Mouse (Mus musculus) liver, adult (tissue): ENCODE measurements around the gene Sost.

Source experiments
- GATA4 ChIP-seq: IDR thresholded peaks from 2 replicates; pipeline ENCODE4 v1.6.1; 2014; ENCODE audit warnings: mild to moderate bottlenecking, low read length; ENCODE audit not compliant: insufficient replicate concordance

The Sost gene

DNA sequence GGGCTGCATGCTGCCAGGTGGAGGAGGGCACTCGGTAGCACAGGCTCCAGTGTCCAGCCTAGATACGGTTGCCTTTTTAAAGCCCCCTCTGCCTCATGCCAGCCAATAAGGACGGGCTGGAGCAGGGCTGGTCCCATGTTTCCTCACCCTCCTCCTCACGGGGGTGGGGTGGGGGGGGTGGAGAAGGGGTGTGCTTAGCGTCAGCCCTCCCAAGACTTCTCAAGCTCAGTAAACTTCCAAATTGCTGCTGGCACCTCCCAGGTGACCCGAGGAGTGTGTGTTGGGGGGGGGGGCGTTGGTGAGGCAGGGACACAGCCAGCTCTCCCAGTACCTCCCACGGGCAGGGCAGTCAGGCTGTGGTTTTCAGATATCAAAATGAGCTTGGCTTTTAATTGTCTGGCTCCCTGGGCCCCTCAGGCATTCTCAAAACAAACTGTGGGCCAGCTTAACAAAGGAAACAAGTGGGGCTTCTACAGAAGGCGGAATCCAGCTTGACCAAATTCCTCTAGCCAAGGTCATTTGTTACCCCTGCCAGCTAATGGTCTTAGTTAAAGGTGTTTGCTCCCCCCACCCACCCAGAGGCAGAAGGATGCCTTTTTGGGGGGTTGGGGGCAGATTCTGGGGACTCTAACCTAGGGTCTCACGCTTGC lies at the start of gene Sost:
Sost (minus strand) TSS at position 51 of the 650 bp plus-strand sequence.
- no peak for TF ChIP-seq GATA4

DNA sequence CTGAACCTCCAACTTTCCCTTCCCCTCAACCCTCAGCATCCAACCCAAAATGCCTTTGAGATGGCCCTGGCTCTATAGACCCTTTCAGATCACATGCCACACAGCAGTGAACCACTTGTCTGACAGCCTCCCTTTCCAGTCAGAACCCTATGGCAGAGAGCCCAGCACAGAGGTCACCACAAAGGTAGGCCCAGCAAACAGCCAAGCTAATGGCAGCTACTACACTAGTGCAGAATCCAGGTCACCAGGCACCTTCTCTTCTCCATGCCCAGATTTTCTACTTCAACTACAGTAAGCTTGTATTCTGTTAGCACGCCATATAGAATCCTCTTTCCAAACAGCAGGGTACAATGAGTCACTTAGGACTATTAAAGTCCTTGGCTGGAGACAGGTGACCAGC lies 49.3 kb upstream of the Sost start:
- no peak for TF ChIP-seq GATA4

DNA sequence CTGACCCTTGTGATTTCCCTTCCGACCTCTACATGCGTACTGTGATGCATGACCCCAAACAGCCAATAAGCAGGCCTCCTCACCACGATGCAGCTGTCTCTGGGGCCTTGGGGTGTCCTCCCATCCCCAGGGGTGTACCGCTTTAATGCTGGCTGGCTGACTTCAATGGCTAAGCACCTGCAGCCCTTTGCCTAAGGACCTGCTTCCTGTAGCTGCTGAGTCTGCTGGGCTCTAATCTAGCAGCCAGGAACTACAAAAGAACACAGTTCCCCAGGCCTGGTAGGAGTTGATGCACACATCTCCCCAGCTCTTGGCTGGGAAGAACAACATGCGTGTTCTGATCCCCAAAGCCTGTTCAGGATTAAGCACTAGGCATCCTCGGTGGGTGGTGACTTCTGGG lies 48.7 kb upstream of the Sost start:
- TF ChIP-seq GATA4, result no peak

DNA sequence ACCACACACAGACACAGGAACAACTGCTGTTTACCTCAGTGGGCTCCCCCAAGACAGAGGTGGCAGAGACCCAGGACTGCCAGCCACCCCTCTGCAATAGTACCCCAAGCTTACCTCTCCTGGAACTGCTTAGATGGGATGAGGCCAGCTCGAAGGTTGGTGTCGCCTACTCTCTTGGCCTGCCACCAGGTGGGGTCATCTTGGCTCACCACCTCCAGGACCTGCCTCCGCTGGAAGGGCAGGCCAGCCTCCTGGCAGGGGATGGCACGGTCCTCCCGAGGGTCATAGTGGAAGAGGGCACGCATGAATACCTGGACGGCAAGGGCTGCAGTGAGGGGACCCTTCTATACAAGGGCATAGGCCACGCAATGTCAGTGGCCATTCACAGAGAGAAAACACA lies 46.4 kb upstream of the Sost start:
- no peak for TF ChIP-seq GATA4

DNA sequence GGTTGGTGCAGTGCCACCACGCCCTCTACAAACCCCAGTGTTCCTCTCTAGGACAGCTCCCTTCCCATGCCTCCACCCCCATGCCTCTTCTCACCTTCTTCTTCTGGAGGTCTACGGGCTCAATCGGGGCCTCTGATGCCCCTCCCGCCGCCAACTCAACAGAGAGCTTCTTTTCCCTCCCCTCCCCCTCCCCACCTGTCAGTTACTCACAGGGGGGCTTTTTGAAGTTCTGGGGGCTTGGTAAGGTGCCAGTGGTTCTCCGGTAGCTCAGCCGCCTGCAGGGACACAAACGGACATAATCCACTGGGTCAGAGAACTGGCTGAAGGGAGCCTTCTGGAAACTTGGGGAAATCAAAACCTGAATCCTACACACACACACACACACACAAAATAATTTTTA lies 44.7 kb upstream of the Sost start:
- no peak for TF ChIP-seq GATA4

DNA sequence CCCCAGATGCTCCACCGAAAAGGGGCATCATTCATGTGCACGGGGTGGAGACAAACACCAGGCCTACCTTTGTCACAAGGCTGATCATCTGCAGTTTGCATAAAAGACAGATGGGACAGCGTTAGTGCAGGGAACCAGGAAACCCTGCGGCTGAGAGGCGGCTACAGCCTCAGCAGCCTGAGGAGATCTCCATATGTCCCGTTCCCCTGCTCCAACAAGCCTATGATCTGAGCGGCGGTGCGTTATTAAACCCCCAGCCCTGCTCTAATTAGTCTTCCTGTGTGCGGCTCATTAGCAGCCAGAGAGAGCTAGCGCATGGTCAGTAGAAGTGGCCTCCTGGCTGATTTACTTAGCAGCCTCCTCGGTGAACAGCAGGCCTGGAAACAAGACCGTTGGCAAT lies 43.3 kb upstream of the Sost start:
- TF ChIP-seq GATA4, result no peak

DNA sequence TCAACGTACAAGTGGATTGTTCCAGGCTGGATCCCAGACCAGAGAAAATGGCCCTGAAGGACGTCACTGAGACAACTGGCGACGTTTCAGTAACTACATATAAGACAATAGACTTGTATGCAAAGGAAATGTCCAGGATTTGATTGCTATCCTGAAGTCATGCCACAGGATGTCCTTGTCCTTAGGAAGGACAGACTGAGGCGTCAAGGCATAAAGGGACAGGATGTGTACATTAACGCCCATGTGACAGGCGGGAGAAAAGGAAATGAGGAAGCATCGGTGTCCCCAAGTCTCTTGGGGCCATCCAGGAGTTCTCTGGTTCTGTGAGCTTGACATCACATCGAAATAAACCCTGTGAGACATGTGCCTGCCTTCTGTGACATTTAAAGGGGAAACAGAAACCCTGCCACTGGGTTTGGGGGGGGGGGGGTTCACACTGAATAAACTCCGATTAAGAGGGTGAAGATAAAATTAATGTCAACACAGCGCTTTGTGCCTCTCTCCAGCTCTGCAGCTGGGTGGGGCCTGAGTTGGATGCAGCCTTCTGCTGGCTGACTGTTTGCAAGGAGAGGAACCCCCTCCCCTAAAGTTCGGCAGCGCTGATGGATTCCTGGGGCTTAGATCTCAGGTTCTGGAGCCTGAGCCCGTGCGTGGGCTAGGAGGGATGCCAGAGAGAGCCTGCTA lies 42.3 kb upstream of the Sost start:
- no peak; the same call in 1 of the 2 replicates for TF ChIP-seq GATA4

DNA sequence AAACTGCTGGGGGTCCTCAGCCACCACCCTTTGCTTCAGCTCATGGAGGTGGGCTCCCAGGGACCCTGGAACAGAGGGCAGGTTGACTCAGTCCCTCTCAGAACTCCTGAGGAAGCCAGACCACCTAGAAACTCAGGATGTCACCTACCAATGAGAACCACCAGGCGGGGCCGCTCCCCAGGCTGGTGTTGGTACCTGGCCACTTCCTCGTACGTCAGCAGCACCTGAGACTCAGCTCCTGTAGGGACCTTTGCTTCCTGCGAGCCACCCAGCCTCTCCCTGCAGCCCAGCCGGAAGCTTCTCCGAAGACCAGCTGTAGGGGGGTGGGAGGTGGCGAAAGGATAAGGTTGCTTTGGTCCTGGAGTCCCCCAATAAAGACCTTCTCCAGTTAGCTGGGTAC lies 41.6 kb upstream of the Sost start:
- no peak for TF ChIP-seq GATA4

DNA sequence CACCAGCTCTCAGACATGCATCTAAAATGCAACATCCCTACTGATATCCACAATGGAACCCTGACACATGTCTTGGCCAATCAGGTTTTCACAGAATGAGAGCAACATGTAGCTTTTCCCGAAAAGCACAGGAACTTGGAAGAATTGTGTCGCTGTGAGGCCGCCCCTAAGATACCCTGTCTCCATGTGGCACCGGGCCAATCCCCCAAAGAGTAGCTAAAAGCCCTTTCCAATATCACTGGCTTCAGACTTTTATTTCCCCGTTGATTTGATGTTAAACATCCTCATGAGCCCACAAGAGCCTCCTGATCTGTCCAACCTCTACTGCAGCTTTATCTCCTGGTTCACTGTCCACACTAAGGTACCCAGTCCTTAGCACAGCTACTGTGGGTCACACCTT lies 39.9 kb upstream of the Sost start:
- no peak for TF ChIP-seq GATA4

DNA sequence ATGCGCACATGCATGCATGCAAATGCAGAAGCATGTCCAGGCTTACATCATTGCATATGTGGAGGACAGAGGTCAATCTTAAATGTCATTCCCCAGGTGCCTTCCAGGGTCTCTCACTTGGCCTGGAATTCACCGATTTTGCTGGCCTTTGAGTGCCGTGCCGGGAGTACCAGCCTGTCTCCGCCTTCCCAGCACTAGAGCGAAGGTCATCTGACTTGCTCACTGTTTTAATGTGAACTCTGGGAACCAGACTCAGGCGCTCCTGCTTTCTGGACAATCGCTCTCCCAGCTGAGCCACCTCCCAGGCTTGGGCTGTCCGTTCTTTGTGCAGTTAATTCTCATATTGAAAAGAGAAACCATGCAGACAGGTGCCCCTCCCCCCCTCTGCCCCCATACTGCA lies 39.5 kb upstream of the Sost start:
- no peak for TF ChIP-seq GATA4

DNA sequence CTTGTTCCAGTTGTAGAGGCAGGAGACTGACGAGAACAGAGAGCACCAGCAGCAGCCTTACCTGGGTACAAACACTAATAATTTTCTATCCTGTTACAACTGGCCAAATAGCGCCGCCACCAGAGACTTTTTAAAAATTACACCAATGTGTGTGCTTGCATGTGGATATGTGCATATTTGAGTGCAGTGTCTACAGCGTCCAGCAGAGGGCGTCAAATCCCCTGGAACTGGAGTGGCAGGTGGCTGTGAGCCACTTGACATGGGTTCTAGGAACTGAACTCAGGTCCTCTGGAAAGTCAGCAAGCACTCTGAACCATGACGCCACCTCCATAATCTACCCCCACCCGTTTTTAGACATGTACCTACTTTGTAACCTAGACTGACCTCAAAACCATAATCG lies 37.4 kb upstream of the Sost start:
- no peak for TF ChIP-seq GATA4

DNA sequence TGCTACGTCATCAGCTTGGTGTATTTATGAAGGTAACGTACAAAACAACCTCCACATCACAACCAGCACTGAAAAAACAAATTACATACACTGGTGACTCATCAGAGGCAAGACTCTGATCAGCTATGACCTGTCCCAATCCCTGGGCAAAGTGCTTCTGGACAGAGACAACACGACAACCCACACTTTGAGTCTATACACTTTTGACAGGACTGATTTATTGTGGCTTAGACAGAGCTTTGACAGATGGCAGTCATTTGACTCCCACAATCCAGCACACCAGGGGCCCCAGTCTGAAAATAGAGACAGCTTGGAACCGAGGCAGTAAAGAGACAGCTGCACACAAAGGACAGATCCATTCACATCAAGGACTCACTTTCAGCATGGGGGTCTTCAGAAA lies 32.7 kb upstream of the Sost start:
- TF ChIP-seq GATA4, result no peak

DNA sequence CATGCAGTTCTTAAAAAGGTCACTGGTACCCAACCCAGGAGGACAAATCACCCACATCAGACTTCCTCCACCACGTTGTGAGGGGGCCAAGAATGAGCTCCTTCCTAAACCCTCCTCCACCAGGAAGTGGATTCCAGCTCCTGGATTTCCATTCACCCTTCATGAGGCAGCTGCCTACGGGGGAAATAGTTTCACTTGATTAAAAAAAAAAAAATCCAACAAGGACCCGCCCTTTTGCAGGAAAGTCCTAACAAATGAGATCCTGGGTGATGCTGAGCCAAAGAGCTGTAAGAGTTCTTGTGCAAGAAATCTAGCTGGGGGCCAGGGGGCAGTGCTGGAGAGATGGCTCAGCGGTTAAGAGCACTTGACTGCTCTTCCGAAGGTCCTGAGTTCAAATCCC lies 31.4 kb upstream of the Sost start:
- no peak for TF ChIP-seq GATA4

DNA sequence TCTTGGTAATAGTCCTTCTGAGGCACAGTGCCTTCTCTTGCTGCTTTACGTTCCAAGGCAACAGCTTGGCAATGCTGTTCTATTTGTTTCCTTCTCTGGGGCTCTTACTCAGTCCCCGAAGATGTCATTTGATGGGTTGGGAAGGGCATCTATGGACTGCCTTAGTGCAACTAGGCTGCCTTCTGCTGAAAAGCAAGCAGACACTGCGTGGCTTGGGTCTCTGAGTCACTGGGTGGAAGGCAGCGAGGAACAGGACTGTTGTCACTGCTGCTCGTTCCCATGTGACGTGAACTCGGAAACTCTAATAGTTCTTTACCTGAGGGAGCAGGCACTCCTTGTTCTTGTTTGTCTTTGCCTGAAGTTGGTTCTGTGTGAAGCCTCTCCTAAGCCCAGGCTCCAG lies 29.1 kb upstream of the Sost start:
- TF ChIP-seq GATA4, result no peak

DNA sequence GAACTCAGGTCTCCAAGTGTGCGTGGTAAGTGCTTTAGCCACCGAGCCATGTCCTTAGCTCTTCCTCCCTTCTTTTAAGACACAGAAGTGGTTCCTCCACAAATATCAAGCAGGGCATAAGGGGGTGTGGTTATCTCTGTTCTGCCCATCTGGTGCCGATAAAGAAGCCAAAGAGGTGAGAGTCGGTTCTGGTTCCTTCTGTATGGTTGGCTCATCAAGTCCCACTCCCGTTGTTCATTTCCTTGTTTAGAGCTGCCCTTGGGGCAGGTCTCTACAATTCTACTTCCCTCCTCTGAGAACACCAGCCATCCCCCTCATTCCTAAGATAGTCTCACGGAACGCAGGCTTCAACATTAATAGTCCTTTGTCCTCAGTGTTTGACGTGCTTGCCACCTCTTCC lies 27.3 kb upstream of the Sost start:
- TF ChIP-seq GATA4, result no peak

DNA sequence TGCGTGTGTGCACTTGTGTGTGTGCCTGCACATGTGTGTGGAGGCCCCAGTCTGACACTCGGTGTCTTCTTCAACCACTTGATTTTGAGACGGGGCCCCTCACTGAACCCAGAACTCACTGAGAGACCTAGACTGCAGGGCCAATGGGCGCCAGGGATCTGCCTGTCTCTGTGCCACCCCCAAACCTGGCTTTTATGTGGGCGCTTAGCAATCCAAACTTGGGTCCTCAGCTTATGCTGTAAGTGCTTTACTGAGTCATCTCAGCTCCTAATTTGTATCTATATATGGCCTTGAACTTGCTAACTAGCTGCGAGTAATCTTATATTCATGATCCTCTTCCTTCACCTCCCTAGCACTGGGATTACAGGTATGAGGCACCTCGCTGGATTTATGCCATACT lies 25.6 kb upstream of the Sost start:
- TF ChIP-seq GATA4, result no peak

DNA sequence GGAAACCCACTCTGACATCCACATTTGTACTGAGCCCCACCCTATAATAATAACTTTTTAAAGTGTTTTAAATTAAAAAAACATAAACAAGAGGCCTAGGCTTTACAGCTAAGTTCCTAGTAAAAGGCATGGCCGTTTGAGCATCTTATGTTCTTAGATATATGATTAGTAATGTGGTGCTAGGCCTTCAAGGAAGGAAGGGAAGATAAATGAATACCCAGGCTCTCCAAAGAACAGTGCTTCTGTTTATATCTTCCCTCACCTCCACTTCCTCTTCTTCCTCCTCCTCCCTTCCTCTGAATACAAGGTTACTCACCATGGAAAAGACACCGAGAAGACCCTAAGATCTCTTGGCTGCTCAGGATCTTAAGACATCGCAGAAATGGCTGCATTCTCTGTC lies 25.0 kb upstream of the Sost start:
- no peak for TF ChIP-seq GATA4
